Mouse (Mus musculus): Measurements from ENCODE around the gene Fbxl21. TPM values are rescaled to one million over a fixed set of nuclear protein-coding genes. Genes with fewer than 3 reads are reported as not detected.

Fbxl21 gene
- polyA plus RNA-seq, 1 experiment from 2014 or later = 1.8 TPM

DNA sequence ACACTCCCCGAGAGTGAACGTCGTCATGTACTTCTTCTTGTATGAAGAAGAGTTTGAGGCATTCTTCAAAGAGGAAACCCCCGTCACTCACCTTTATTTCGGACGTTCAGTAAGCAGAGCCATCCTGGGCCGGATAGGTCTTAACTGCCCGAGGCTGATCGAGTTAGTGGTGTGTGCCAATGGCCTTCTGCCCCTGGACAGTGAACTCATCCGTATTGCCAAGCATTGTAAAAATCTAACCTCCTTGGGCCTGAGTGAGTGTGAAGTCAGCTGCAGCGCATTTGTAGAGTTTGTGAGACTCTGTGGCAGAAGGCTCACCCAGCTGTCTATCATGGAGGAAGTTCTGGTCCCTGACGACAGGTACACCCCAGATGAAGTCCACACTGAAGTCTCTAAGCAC, 14.8 kb downstream of the Fbxl21 start:
- Histone ChIP-seq H3K27me3 (no peaks in the 10 kb centered on the region), H3K27ac (no peak overlapping the region), H3K9me3 (replicated peaks) (peaks cover 17% of the 10 kb centered on the region), H3K4me2 (replicated peaks) (no peak overlapping the region), H3K9ac (no peak overlapping the region), H3K4me3 (no peak overlapping the region), H3K36me3 (0 out of 2 replicates have a peak, but pooled peaks cover 3% of the 10 kb centered on the region), H3K4me1 (no peaks in the 10 kb centered on the region)
- no peak for ATAC-seq (ENCODE audit: low FRiP score)
- 86% methylated on average over 12 of the region's 12 CpGs for WGBS

DNA sequence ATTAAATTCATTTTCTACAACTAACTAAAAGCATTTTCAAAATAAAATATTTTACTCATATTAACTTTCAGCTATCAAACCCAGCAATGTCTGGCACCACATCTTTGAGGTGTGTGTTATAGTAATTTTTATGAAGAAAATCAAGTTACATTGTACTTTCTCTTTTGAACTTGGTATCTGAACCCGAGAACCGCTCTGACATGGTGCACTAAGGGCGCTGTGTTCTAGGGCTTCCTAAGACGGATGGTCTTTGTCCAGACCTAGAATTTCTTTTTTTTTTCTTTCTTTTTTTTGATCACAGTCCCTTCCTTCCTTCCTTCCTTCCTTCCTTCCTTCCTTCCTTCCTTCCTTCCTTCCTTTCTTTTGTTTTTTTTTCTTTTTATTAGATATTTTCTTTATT, 17.6 kb downstream of the Fbxl21 start:
- 94% methylated on average over 4 of the region's 4 CpGs for WGBS
- ATAC-seq (ENCODE audit: low FRiP score) = no peak

DNA sequence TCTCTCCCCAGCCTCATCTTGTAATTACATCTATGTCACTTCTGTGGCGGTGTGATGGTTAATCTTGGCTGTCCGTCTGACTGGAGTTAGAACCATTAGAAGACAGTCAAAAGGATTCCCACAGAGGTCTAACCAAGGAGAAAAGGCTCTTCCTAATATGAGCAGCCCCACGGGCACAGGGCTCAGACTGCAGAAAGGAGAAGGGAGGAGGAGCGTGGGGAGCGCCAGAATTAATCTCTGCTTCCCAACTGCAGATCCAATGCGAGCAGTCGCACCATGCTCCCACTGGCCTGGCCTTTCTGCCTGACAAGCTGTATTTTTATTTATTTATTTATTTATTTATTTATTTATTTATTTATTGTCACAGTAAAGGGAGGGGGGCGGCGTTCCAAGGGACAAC, 21.5 kb downstream of the Fbxl21 start:
- H3K4me1 ChIP-seq = peaks cover 9% of the 10 kb centered on the region
- no peaks in the 10 kb centered on the region for H3K36me3 ChIP-seq

More for the DNA sequence above, 17.6 kb downstream of the Fbxl21 start:
- Histone ChIP-seq H3K27me3 (no peaks in the 10 kb centered on the region), H3K36me3 (no peaks in the 10 kb centered on the region), H3K4me1 (peaks cover 5% of the 10 kb centered on the region), H3K27ac (no peak overlapping the region), H3K4me2 (replicated peaks) (no peak overlapping the region), H3K9me3 (replicated peaks) (peaks cover 3% of the 10 kb centered on the region), H3K9ac (no peak overlapping the region), H3K4me3 (no peak overlapping the region)

DNA sequence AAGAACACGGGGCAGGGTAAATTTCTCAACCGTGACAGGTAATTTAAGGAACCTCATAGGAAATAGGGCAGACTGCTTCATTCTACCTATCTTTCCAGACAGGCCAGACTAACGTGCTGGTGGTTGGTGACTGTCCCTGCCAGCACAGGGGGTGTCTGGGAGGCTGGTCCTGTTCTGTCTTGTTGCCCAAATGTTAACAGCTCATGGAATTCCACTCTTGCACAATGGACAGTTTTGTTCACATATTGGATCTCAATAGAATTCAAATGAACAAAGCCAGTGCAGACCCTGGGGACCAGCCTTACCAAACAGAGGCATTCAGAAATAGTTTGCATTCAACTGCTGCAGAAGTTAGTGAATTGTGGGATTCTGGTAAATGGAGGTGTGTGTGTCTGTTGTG, 22.7 kb downstream of the Fbxl21 start:
- no peaks in the 10 kb centered on the region for H3K9me3 ChIP-seq (replicated peaks)
- H3K9ac ChIP-seq = no peak overlapping the region
- H3K4me1 ChIP-seq = peaks cover 9% of the 10 kb centered on the region
- no peak overlapping the region for H3K4me3 ChIP-seq
- no peak for ATAC-seq (ENCODE audit: low FRiP score)
- H3K36me3 ChIP-seq = no peaks in the 10 kb centered on the region
- WGBS = 45% methylated on average over 3 of the region's 3 CpGs
- no peak overlapping the region for H3K27ac ChIP-seq
- H3K4me2 ChIP-seq (replicated peaks) = no peak overlapping the region
- no peaks in the 10 kb centered on the region for H3K27me3 ChIP-seq

More for the DNA sequence above, 21.5 kb downstream of the Fbxl21 start:
- Histone ChIP-seq H3K27me3 (no peaks in the 10 kb centered on the region), H3K9ac (no peak overlapping the region), H3K9me3 (replicated peaks) (no peaks in the 10 kb centered on the region), H3K4me2 (replicated peaks) (no peak overlapping the region), H3K4me3 (no peak overlapping the region), H3K27ac (no peak overlapping the region)
- WGBS = 69% methylated on average over 9 of the region's 9 CpGs
- ATAC-seq (ENCODE audit: low FRiP score) = no peak

DNA sequence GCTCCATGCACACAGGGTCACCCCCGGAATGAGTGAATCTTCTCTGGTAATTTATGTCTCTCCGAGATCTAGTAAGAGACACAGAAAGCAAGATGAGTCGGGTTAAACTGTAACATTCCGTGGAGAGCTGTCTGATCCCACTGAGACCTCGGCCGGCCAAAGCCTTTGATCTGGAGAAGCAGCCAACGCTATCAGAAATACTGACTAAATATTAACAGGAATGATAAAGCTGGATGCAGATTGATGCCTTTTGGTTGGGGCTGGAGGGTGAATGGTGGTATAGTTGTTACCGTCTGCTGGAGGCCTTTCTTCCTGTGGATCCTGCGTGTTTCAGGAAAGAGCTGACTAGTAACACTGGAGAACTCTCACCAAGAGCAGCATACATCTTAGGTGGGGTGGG, 26.1 kb downstream of the Fbxl21 start, which contains the start of gene Lect2:
TSS of gene Lect2 (minus strand) at position 102 of the 400 bp plus-strand sequence.
- Histone ChIP-seq H3K36me3 (no peaks in the 10 kb centered on the region), H3K9ac (no peak within 1 kb of the TSS), H3K9me3 (replicated peaks) (no peaks in the 10 kb centered on the region), H3K27me3 (no peaks in the 10 kb centered on the region), H3K4me1 (peaks cover 9% of the 10 kb centered on the region), H3K27ac (no peak within 1 kb of the TSS), H3K4me3 (no peak within 1 kb of the TSS), H3K4me2 (replicated peaks) (no peak within 1 kb of the TSS)
- no peak for ATAC-seq (ENCODE audit: low FRiP score)
- WGBS = 61% methylated on average over 9 of the region's 9 CpGs

DNA sequence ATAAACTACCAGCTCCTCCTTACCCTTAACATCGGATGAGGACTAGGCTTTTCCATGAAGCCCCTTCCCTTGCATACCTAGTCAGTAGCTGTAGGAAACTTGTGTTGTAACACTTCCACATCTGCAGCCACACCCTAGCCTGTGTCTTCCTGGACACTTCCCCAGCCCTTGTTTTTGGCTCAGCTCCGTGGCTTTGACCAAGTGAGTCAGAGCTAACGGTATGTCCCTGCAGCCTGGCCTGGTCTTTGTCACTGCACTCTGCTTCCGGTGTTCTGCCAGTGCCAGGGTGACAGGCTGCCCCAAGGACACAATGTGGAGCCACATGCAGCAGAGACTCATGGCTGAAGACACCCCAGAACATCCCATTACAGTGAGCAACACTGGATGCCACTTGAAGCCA, 27.1 kb downstream of the Fbxl21 start:
- Histone ChIP-seq H3K36me3 (no peaks in the 10 kb centered on the region), H3K27ac (no peak overlapping the region), H3K9ac (no peak overlapping the region), H3K4me2 (replicated peaks) (no peak overlapping the region), H3K27me3 (no peaks in the 10 kb centered on the region), H3K4me3 (no peak overlapping the region), H3K9me3 (replicated peaks) (no peaks in the 10 kb centered on the region), H3K4me1 (peaks cover 12% of the 10 kb centered on the region)
- no peak for ATAC-seq (ENCODE audit: low FRiP score)
- 72% methylated on average over 4 of the region's 4 CpGs for WGBS

DNA sequence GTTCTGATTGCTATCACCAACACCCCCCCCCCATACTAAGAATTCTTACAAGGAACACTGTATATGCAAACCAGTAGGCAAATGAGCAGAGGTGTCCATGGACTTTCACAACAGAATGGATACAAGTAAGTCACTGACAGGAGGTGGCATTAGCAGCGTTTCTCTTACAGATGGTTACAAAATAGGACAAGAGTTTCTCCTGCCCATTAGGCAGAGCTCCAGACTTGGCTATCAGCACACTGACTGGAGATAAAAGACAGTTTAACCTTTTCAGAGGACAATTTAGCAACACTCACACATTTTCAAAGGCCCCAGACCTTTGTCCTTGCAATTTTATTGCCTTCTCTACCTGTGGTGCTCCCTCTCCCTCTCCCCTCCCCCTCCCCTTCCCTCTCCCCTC, 28.3 kb downstream of the Fbxl21 start:
- Histone ChIP-seq H3K4me1 (peaks cover 10% of the 10 kb centered on the region; the same call in 1 of the 2 replicates), H3K9ac (no peak overlapping the region), H3K4me2 (replicated peaks) (no peak overlapping the region), H3K27ac (no peak overlapping the region), H3K9me3 (replicated peaks) (no peaks in the 10 kb centered on the region), H3K36me3 (no peaks in the 10 kb centered on the region), H3K4me3 (no peak overlapping the region), H3K27me3 (no peaks in the 10 kb centered on the region)
- WGBS = 66% methylated on average over 1 of the region's 1 CpGs
- ATAC-seq (ENCODE audit: low FRiP score) = no peak

DNA sequence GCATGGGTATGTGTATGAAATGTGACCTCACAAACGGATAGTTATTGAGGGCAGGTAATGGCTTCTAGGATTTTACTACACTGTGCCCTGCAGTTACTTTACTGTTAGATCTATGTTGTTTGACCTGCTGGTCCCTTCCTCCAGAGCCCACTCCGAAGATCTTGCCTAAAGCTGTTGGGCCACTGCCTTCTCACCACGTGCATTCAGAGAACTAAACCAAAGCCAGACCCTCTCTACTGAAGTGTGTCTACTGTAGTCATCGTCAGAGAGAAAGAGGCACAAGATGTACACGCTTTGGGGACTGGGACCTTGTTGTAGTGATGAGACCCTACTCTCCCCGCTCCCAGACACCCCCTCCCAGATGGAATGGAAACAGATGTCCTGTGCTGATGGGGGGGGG, 29.4 kb downstream of the Fbxl21 start:
- Histone ChIP-seq H3K4me1 (peaks cover 10% of the 10 kb centered on the region; the same call in 1 of the 2 replicates), H3K36me3 (no peaks in the 10 kb centered on the region), H3K4me2 (replicated peaks) (no peak overlapping the region), H3K27ac (no peak overlapping the region), H3K4me3 (no peak overlapping the region), H3K9ac (no peak overlapping the region), H3K9me3 (replicated peaks) (no peaks in the 10 kb centered on the region), H3K27me3 (no peaks in the 10 kb centered on the region)
- 81% methylated on average over 6 of the region's 6 CpGs for WGBS
- ATAC-seq (ENCODE audit: low FRiP score) = no peak

DNA sequence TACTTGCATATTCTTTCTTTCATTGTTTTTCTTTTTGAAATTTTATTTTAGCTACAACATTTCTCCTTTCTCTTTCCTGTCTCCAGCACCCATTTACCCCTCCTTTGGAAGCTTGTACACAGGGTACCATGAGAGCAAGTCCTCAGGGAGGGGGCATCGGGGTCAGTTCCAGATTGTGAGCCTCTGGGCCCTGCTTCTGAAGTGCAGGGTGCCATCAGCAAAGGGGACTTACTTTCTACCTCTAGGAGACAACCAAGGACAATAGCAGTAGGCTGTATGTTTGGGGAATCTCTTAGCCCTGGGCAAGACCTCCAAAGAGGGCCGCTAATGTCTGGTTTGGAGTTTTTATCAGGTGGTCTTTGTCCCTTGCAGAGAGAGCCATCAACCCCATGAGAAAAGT, 31.7 kb downstream of the Fbxl21 start:
- no peaks in the 10 kb centered on the region for H3K36me3 ChIP-seq
- H3K4me2 ChIP-seq (replicated peaks) = no peak overlapping the region
- no peak overlapping the region for H3K4me3 ChIP-seq
- no peaks in the 10 kb centered on the region for H3K9me3 ChIP-seq (replicated peaks)
- 43% methylated on average over 2 of the region's 2 CpGs for WGBS
- H3K9ac ChIP-seq = no peak overlapping the region
- no peaks in the 10 kb centered on the region for H3K27me3 ChIP-seq
- no peak for ATAC-seq (ENCODE audit: low FRiP score)
- H3K27ac ChIP-seq = no peak overlapping the region
- H3K4me1 ChIP-seq = peaks cover 19% of the 10 kb centered on the region

DNA sequence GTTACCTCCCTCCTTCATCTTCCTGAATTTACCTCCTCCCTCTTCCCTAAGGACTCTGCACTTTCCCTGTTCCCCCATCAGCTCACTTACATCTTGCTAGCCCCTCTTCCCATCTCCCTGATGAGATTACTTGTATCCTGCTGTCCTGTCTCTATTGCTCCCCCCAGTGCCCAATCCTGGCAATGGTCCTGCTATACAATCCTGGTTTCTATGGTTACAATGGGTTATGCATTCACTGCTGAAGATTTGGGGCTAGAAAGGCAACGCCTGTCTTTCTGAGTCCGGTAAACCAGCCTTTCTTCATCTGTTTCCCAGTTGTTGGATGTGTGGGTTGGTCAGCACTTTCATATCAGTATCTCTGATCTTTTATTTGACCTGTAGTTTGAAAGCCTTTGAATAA, 32.1 kb downstream of the Fbxl21 start:
- H3K36me3 ChIP-seq = no peaks in the 10 kb centered on the region
- no peak overlapping the region for H3K9ac ChIP-seq
- ATAC-seq (ENCODE audit: low FRiP score) = no peak
- H3K27me3 ChIP-seq = no peaks in the 10 kb centered on the region
- H3K9me3 ChIP-seq (replicated peaks) = no peaks in the 10 kb centered on the region
- no peak overlapping the region for H3K27ac ChIP-seq
- no peak overlapping the region for H3K4me3 ChIP-seq
- no peak overlapping the region for H3K4me2 ChIP-seq (replicated peaks)
- WGBS = 9% methylated on average over 2 of the region's 2 CpGs
- peaks cover 21% of the 10 kb centered on the region for H3K4me1 ChIP-seq

DNA sequence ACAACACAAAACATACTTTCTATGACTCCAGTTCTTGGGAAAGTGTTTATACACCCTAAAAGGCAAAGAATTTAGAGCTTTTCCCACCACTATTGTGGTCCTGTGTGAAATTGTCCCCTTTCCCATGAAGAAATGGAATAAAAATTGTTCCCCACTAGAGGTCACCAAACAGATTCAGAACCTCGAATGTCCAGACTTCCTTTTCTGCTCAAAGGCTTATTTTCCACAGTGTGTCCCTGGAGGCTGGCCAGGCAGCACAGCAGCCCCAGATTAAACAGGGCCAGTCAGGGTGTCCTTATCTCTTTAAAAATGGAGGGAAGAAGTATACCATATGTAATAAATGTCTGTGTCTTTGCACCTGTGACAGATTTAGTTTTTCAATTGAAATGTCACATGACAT, 33.7 kb downstream of the Fbxl21 start:
- H3K9me3 ChIP-seq (replicated peaks) = no peaks in the 10 kb centered on the region
- no peaks in the 10 kb centered on the region for H3K27me3 ChIP-seq
- H3K4me1 ChIP-seq = peaks cover 21% of the 10 kb centered on the region
- no peak overlapping the region for H3K27ac ChIP-seq
- no peak overlapping the region for H3K4me2 ChIP-seq (replicated peaks)
- 3% methylated on average over 1 of the region's 1 CpGs for WGBS
- no peak overlapping the region for H3K9ac ChIP-seq
- no peaks in the 10 kb centered on the region for H3K36me3 ChIP-seq
- no peak for ATAC-seq (ENCODE audit: low FRiP score)
- no peak overlapping the region for H3K4me3 ChIP-seq

DNA sequence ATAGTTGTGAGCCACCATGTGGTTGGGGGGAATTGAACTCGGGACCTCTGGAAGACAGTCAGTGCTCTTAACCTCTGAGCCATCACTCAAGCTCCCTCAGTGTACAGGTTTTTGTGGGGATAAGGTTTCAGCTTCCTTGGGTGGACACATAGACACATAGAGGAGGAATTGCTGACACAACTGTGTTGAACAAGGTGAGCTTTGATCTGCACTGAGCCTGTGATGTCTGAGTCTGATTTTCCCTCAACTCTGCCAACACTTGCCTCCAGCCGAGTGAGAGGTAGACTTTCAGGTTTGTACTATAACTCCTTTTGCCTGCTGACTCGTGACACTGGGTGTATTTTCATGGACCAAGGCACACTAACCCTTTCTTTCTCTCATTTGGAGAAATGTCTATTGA, 34.4 kb downstream of the Fbxl21 start:
- no peak overlapping the region for H3K4me2 ChIP-seq (replicated peaks)
- no peak overlapping the region for H3K27ac ChIP-seq
- no peaks in the 10 kb centered on the region for H3K27me3 ChIP-seq
- no peak overlapping the region for H3K4me3 ChIP-seq
- peaks cover 21% of the 10 kb centered on the region for H3K4me1 ChIP-seq
- 77% methylated on average over 3 of the region's 3 CpGs for WGBS
- no peak for ATAC-seq (ENCODE audit: low FRiP score)
- H3K36me3 ChIP-seq = no peaks in the 10 kb centered on the region
- no peak overlapping the region for H3K9ac ChIP-seq
- no peaks in the 10 kb centered on the region for H3K9me3 ChIP-seq (replicated peaks)

DNA sequence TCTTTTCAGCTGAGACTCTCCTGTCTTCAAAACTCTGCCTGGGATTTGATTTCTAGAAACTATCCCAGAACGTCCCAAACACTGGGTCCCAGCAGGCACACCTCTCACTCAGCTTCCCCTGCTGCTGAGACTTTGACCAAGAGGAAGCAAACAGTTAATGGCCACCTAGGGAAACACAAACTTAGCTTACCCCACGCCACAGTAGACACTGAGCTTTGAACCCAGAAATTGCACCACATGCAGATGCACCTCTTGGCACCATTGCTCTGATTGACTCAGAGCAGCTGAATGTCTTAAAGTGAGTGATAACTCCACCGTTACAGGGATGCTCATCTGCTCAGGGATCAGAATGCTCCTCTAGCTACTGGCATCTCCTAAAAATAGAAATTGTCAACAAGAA, 36.5 kb downstream of the Fbxl21 start:
- Histone ChIP-seq H3K36me3 (no peaks in the 10 kb centered on the region), H3K4me1 (peaks cover 21% of the 10 kb centered on the region), H3K9me3 (replicated peaks) (no peaks in the 10 kb centered on the region), H3K27me3 (no peaks in the 10 kb centered on the region), H3K4me3 (no peak overlapping the region), H3K9ac (no peak overlapping the region), H3K4me2 (replicated peaks) (no peak overlapping the region), H3K27ac (no peak overlapping the region)
- WGBS = 35% methylated on average over 3 of the region's 3 CpGs
- no peak for ATAC-seq (ENCODE audit: low FRiP score)
